Mouse (Mus musculus): Measurements from ENCODE around the gene Rab44. TPM values are rescaled to one million over a fixed set of nuclear protein-coding genes. Genes with fewer than 3 reads are reported as not detected.

Gene Rab44
- polyA plus RNA-seq, 1 experiment from 2014 or later: 1.7 TPM

GRCm38 (mm10) chr17:29129341-29129740, 15.4 kb downstream of the Rab44 start:
- Histone ChIP-seq H3K4me2 (ENCODE audit: low read depth, low read length) (no peak overlapping the region), H3K9ac (ENCODE audit: low read depth, low read length) (no peak overlapping the region), H3K4me1 (ENCODE audit: control insufficient read depth, insufficient read depth, low read length) (peaks cover 7% of the 10 kb centered on the region; the same call in 1 of the 2 replicates), H3K27ac (replicated peaks; ENCODE audit: low read depth, low read length) (no peak overlapping the region), H3K36me3 (ENCODE audit: control insufficient read depth, insufficient read depth, low read length) (no peaks in the 10 kb centered on the region), H3K9me3 (ENCODE audit: control insufficient read depth, low read length) (no peaks in the 10 kb centered on the region), H3K27me3 (replicated peaks; ENCODE audit: control insufficient read depth, insufficient read depth, low read length) (no peaks in the 10 kb centered on the region), H3K4me3 (ENCODE audit: low read depth, low read length) (no peak overlapping the region)
- 60% methylated on average over 5 of the region's 5 CpGs for WGBS
- ATAC-seq (ENCODE audit: low read depth): no peak
- DNase-seq (ENCODE audit: low spot score): no peak

- H3K9me3 ChIP-seq (ENCODE audit: control insufficient read depth, low read length): no peaks in the 10 kb centered on the region
- no peak for DNase-seq (ENCODE audit: low spot score)
- no peak overlapping the region for H3K27ac ChIP-seq (replicated peaks; ENCODE audit: low read depth, low read length)
- H3K27me3 ChIP-seq (replicated peaks; ENCODE audit: control insufficient read depth, insufficient read depth, low read length): no peaks in the 10 kb centered on the region
- WGBS: 65% methylated on average over 5 of the region's 5 CpGs
- no peak overlapping the region for H3K4me3 ChIP-seq (ENCODE audit: low read depth, low read length)
- no peak for ATAC-seq (ENCODE audit: low read depth)
- H3K9ac ChIP-seq (ENCODE audit: low read depth, low read length): no peak overlapping the region
- no peaks in the 10 kb centered on the region for H3K36me3 ChIP-seq (ENCODE audit: control insufficient read depth, insufficient read depth, low read length)
- H3K4me2 ChIP-seq (ENCODE audit: low read depth, low read length): no peak overlapping the region
- peaks cover 13% of the 10 kb centered on the region; the same call in 1 of the 2 replicates for H3K4me1 ChIP-seq (ENCODE audit: control insufficient read depth, insufficient read depth, low read length)
Observed at GRCm38 (mm10) chr17:29135066-29135465, 21.1 kb downstream of the Rab44 start.

GRCm38 (mm10) chr17:29136236-29136635, 22.3 kb downstream of the Rab44 start:
- Histone ChIP-seq H3K4me2 (ENCODE audit: low read depth, low read length) (no peak overlapping the region), H3K4me1 (ENCODE audit: control insufficient read depth, insufficient read depth, low read length) (peaks cover 13% of the 10 kb centered on the region; the same call in 1 of the 2 replicates), H3K36me3 (ENCODE audit: control insufficient read depth, insufficient read depth, low read length) (no peaks in the 10 kb centered on the region), H3K4me3 (ENCODE audit: low read depth, low read length) (no peak overlapping the region), H3K27ac (replicated peaks; ENCODE audit: low read depth, low read length) (no peak overlapping the region), H3K9ac (ENCODE audit: low read depth, low read length) (no peak overlapping the region), H3K9me3 (ENCODE audit: control insufficient read depth, low read length) (no peaks in the 10 kb centered on the region), H3K27me3 (replicated peaks; ENCODE audit: control insufficient read depth, insufficient read depth, low read length) (no peaks in the 10 kb centered on the region)
- ATAC-seq (ENCODE audit: low read depth) (no peak), DNase-seq (ENCODE audit: low spot score) (no peak)
- WGBS: 63% methylated on average over 5 of the region's 6 CpGs

GRCm38 (mm10) chr17:29137906-29138305, 24.0 kb downstream of the Rab44 start:
- H3K4me2 ChIP-seq (ENCODE audit: low read depth, low read length): no peak overlapping the region
- no peaks in the 10 kb centered on the region for H3K9me3 ChIP-seq (ENCODE audit: control insufficient read depth, low read length)
- 78% methylated on average over 7 of the region's 7 CpGs for WGBS
- ATAC-seq (ENCODE audit: low read depth): no peak
- no peak for DNase-seq (ENCODE audit: low spot score)
- peaks cover 13% of the 10 kb centered on the region; the same call in 1 of the 2 replicates for H3K4me1 ChIP-seq (ENCODE audit: control insufficient read depth, insufficient read depth, low read length)
- no peak overlapping the region for H3K4me3 ChIP-seq (ENCODE audit: low read depth, low read length)
- no peaks in the 10 kb centered on the region for H3K36me3 ChIP-seq (ENCODE audit: control insufficient read depth, insufficient read depth, low read length)
- no peak overlapping the region for H3K27ac ChIP-seq (replicated peaks; ENCODE audit: low read depth, low read length)
- no peak overlapping the region for H3K9ac ChIP-seq (ENCODE audit: low read depth, low read length)
- H3K27me3 ChIP-seq (replicated peaks; ENCODE audit: control insufficient read depth, insufficient read depth, low read length): no peaks in the 10 kb centered on the region

- H3K27me3 ChIP-seq (replicated peaks; ENCODE audit: control insufficient read depth, insufficient read depth, low read length): no peaks in the 10 kb centered on the region
- no peak overlapping the region for H3K9ac ChIP-seq (ENCODE audit: low read depth, low read length)
- no peak for ATAC-seq (ENCODE audit: low read depth)
- peaks cover 10% of the 10 kb centered on the region; the same call in 1 of the 2 replicates for H3K9me3 ChIP-seq (ENCODE audit: control insufficient read depth, low read length)
- H3K27ac ChIP-seq (replicated peaks; ENCODE audit: low read depth, low read length): no peak overlapping the region
- H3K4me1 ChIP-seq (ENCODE audit: control insufficient read depth, insufficient read depth, low read length): no peaks in the 10 kb centered on the region
- no peak overlapping the region for H3K4me3 ChIP-seq (ENCODE audit: low read depth, low read length)
- H3K4me2 ChIP-seq (ENCODE audit: low read depth, low read length): no peak overlapping the region
- no peaks in the 10 kb centered on the region for H3K36me3 ChIP-seq (ENCODE audit: control insufficient read depth, insufficient read depth, low read length)
- WGBS: 86% methylated on average over 3 of the region's 3 CpGs
- no peak for DNase-seq (ENCODE audit: low spot score)
Observed at GRCm38 (mm10) chr17:29141577-29141976, 27.6 kb downstream of the Rab44 start.

- Histone ChIP-seq H3K36me3 (ENCODE audit: control insufficient read depth, insufficient read depth, low read length) (no peaks in the 10 kb centered on the region), H3K4me1 (ENCODE audit: control insufficient read depth, insufficient read depth, low read length) (no peaks in the 10 kb centered on the region), H3K9me3 (ENCODE audit: control insufficient read depth, low read length) (peaks cover 10% of the 10 kb centered on the region; the same call in 1 of the 2 replicates), H3K27me3 (replicated peaks; ENCODE audit: control insufficient read depth, insufficient read depth, low read length) (no peaks in the 10 kb centered on the region), H3K4me3 (ENCODE audit: low read depth, low read length) (no peak overlapping the region), H3K9ac (ENCODE audit: low read depth, low read length) (no peak overlapping the region), H3K4me2 (ENCODE audit: low read depth, low read length) (no peak overlapping the region), H3K27ac (replicated peaks; ENCODE audit: low read depth, low read length) (no peak overlapping the region)
- 69% methylated on average over 8 of the region's 8 CpGs for WGBS
- ATAC-seq (ENCODE audit: low read depth) (no peak), DNase-seq (ENCODE audit: low spot score) (no peak)
Observed at GRCm38 (mm10) chr17:29143266-29143665, 29.3 kb downstream of the Rab44 start.

GRCm38 (mm10) chr17:29145101-29145500, 31.2 kb downstream of the Rab44 start:
- no peak for DNase-seq (ENCODE audit: low spot score)
- WGBS: 94% methylated on average over 12 of the region's 12 CpGs
- H3K27me3 ChIP-seq (replicated peaks; ENCODE audit: control insufficient read depth, insufficient read depth, low read length): no peaks in the 10 kb centered on the region
- H3K9me3 ChIP-seq (ENCODE audit: control insufficient read depth, low read length): peaks cover 10% of the 10 kb centered on the region; the same call in 1 of the 2 replicates
- no peak overlapping the region for H3K27ac ChIP-seq (replicated peaks; ENCODE audit: low read depth, low read length)
- H3K4me2 ChIP-seq (ENCODE audit: low read depth, low read length): no peak overlapping the region
- no peak overlapping the region for H3K9ac ChIP-seq (ENCODE audit: low read depth, low read length)
- no peak overlapping the region for H3K4me3 ChIP-seq (ENCODE audit: low read depth, low read length)
- H3K4me1 ChIP-seq (ENCODE audit: control insufficient read depth, insufficient read depth, low read length): no peaks in the 10 kb centered on the region
- no peaks in the 10 kb centered on the region for H3K36me3 ChIP-seq (ENCODE audit: control insufficient read depth, insufficient read depth, low read length)
- no peak for ATAC-seq (ENCODE audit: low read depth)

- no peaks in the 10 kb centered on the region for H3K36me3 ChIP-seq (ENCODE audit: control insufficient read depth, insufficient read depth, low read length)
- H3K4me2 ChIP-seq (ENCODE audit: low read depth, low read length): no peak overlapping the region
- 79% methylated on average over 14 of the region's 14 CpGs for whole genome bisulfite sequencing
- no peak for ATAC-seq (ENCODE audit: low read depth)
- peaks cover 10% of the 10 kb centered on the region; the same call in 1 of the 2 replicates for H3K9me3 ChIP-seq (ENCODE audit: control insufficient read depth, low read length)
- H3K4me1 ChIP-seq (ENCODE audit: control insufficient read depth, insufficient read depth, low read length): no peaks in the 10 kb centered on the region
- H3K27me3 ChIP-seq (replicated peaks; ENCODE audit: control insufficient read depth, insufficient read depth, low read length): no peaks in the 10 kb centered on the region
- no peak overlapping the region for H3K9ac ChIP-seq (ENCODE audit: low read depth, low read length)
- DNase-seq (ENCODE audit: low spot score): no peak
- no peak overlapping the region for H3K4me3 ChIP-seq (ENCODE audit: low read depth, low read length)
- H3K27ac ChIP-seq (replicated peaks; ENCODE audit: low read depth, low read length): no peak overlapping the region
Observed at GRCm38 (mm10) chr17:29147273-29147672, 33.3 kb downstream of the Rab44 start.

- no peak for DNase-seq (ENCODE audit: low spot score)
- Histone ChIP-seq H3K4me1 (ENCODE audit: control insufficient read depth, insufficient read depth, low read length) (no peaks in the 10 kb centered on the region), H3K36me3 (ENCODE audit: control insufficient read depth, insufficient read depth, low read length) (no peaks in the 10 kb centered on the region), H3K9ac (ENCODE audit: low read depth, low read length) (no peak overlapping the region), H3K4me2 (ENCODE audit: low read depth, low read length) (no peak overlapping the region), H3K4me3 (ENCODE audit: low read depth, low read length) (no peak overlapping the region), H3K27ac (replicated peaks; ENCODE audit: low read depth, low read length) (no peak overlapping the region), H3K9me3 (ENCODE audit: control insufficient read depth, low read length) (peaks cover 10% of the 10 kb centered on the region; the same call in 1 of the 2 replicates), H3K27me3 (replicated peaks; ENCODE audit: control insufficient read depth, insufficient read depth, low read length) (no peaks in the 10 kb centered on the region)
- 88% methylated on average over 6 of the region's 6 CpGs for WGBS
- no peak for ATAC-seq (ENCODE audit: low read depth)
Observed at GRCm38 (mm10) chr17:29147773-29148172, 33.8 kb downstream of the Rab44 start.
